Mouse (Mus musculus): ENCODE results near the gene Polr2i.
"Not testable (repeated sequence)": the region's sequence is repeated elsewhere in the genome, so short reads cannot be mapped to it uniquely, and the experiment has no call there.

Polr2i gene

GRCm38 (mm10) chr7:30205383-30205782 is 26.4 kb upstream of the Polr2i start:
- no peak for DNase-seq

DNA sequence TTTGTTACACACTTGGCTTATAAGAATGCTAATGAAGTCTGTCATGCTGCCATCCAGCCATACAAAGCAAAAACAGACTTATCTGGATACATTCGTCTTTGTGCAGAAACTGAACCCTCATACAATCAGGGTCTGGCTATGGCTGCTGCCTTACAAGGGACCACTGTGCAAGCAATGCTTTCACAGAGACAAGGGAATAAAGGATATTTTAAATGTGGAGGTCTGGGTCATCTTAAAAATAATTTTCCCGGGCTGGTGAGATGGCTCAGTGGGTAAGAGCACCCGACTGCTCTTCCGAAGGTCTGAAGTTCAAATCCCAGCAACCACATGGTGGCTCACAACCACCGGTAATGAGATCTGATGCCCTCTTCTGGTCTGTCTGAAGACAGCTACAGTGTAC is 25.4 kb upstream of the Polr2i start:
- DNase-seq, result not testable (repeated sequence)

- DNase-seq, result no peak
Observed at GRCm38 (mm10) chr7:30211025-30211424, 20.7 kb upstream of the Polr2i start.

GRCm38 (mm10) chr7:30213881-30214280 is 17.9 kb upstream of the Polr2i start:
- no peak for DNase-seq

DNA sequence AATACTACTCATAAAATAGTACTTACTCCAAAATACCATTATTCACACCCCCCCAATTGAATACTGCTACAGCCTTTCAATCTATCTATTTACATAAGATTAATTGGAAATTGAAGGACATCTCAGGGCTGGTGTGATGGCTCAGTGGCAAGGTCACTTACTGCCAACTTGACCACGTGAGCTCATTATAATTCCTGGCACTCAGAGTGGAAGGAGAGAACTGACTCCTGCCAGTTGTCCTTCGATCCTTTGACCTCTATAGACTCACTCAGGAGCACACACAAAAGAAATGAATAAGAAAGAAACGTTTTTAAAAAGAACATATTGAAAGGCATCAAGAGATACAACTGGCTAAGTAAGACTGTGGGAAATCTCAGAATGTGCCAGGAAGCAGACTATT is 15.9 kb upstream of the Polr2i start:
- DNase-seq, result peak; percentile 65

- DNase-seq, result peak; percentile 46
Observed at GRCm38 (mm10) chr7:30216723-30217151, 15.0 kb upstream of the Polr2i start.

DNA sequence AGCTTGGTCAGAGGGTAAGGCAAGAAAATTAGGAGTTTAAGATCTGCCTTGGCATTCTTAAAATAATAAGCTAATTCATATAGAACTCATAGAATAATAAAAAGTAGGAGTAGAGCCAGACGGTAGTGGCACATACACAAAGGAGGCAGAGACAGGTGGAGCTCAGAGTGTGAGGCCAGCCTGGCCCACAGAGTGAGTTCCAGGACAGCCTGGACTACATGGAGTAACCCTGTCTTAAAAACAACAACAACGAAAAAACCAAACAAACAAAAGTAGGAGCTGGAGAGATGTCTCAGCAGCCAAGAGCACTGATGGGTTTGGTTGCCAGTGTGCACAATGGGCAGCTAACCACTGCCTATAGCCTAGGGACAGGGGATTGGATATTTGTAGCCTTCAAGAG is 14.5 kb upstream of the Polr2i start:
- no peak for DNase-seq

DNA sequence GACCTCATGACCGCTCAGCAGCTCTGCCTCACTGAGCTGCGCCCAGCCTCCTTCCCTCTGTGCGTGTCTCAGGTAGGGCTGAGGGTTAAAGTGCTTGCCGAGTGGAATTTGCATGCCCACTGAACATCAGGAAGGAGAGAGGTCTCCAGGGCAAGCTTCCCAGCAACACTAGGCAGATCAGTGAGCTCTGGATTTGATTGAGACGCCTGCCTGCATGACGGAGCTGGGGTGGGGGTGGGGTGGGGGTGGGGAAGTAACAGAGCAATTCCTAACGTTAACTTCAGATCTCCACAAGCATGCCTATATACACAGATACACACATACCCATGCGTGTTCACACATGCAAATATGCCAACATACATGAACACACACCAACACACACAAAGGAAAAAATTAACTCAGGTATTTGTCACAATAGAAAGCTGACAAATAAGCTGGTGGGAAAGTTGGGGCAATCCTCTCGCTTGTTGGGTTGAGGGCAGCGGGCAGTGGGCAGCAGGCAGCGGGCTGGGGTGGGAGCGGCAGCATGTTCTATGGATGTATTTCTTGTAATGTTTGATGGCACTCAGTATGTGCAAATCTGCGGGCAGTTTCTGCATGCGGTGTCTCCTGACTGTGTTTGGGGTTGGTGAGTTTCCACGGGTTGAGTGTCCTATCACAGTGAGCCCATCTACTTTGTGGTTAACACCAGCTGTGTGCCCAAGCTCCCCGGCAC is 12.3 kb upstream of the Polr2i start:
- peak; percentile 79 for DNase-seq

- DNase-seq, result peak; percentile 49
Observed at GRCm38 (mm10) chr7:30220008-30220356, 11.8 kb upstream of the Polr2i start.

DNA sequence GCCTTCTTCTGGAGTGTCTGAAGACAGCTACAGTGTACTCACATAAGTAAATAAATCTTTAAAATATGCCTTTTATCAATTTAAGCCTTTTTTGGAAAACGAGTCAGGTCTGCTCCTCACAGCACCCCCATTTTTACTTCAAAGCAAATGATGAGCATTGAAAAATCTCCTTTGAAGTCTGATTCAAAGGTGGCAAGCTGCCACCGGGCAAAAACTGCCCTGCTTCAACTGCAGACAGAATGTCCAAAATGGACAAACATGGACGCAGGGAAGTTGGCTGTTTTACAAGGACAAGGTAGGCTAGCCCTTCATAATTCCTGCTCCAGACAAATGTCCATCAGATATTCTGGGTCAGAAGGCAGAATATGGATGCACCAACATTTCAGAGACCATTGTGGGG is 10.3 kb upstream of the Polr2i start:
- no peak for DNase-seq

GRCm38 (mm10) chr7:30222205-30222604 is 9.5 kb upstream of the Polr2i start:
- DNase-seq, result no peak

- DNase-seq, result no peak
Observed at GRCm38 (mm10) chr7:30224206-30224605, 7.5 kb upstream of the Polr2i start.

DNA sequence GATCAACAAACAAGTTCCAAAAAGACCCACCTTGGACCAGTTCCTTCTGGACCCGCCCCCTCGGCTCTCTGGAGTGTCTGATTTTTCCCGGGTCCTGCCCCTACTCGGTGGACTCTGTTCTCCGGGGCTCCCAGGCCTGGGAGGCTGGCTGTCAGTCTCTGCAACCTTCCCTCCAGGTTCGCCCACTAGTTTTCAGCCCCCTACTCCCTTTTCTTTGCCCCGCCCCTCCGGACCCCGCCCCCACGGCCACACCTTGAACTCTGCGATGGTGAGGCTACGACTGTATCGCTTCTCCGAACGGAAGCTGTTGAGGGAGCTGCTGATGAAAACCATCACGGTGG is 450 bp upstream of the Polr2i start:
- DNase-seq, result no peak

DNA sequence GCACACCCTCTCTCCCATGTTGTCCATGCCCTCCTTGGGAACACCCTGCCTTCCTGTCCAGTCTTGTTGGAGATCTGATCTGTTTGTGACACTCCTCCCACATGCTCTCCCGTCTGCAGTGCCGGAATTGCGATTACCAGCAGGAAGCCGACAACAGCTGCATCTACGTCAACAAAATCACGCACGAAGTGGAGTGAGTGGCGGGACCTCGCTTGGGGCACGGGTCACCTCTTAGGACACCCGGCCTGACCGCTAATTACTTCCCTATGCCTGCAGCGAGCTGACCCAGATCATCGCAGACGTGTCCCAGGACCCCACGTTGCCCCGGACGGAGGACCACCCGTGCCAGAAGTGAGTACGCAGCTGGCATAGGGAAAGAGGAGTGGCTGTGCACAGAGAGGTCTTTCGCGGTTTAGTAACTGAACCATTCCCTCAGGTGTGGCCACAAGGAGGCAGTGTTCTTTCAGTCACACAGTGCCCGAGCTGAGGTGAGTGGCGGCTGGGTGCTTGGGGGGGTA is 942 bp downstream of the Polr2i start:
- DNase-seq, result peak; percentile 65

GRCm38 (mm10) chr7:30233387-30233786 is 1.6 kb downstream of the Polr2i start:
- peak; percentile 47 for DNase-seq

GRCm38 (mm10) chr7:30234276-30234858 is 2.6 kb downstream of the Polr2i start:
- peak; percentile 89 for DNase-seq

GRCm38 (mm10) chr7:30235091-30235490 is 3.3 kb downstream of the Polr2i start:
- DNase-seq, result no peak

GRCm38 (mm10) chr7:30235625-30236024 is 3.9 kb downstream of the Polr2i start, which contains the start of gene Ovol3:
Ovol3 (minus strand) TSS chr7:30235725.
- DNase-seq, result no peak

DNA sequence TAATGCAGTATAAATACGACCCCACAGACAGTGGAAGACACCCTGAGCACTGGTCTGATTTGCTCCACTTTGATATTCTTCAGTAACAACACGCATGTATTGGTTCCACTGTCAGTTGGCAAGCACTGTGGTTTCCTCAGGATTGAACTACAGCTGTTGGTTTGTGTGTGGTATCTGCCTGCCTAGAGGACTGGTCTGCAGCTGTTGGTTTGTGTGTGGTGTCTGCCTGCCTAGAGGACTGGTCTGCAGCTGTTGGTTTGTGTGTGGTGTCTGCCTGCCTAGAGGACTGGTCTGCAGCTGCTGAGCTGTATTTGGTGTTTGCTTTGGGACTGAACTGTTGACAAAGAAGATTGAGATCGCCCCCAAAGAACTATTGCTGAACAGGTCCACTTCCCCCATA is 5.6 kb downstream of the Polr2i start:
- not testable (repeated sequence) for DNase-seq

GRCm38 (mm10) chr7:30251956-30252954 is 20.5 kb downstream of the Polr2i start:
- peak; percentile 73 for DNase-seq

- no peak for DNase-seq
Observed at GRCm38 (mm10) chr7:30265041-30265440, 33.3 kb downstream of the Polr2i start.

- no peak for DNase-seq
Observed at GRCm38 (mm10) chr7:30265531-30265930, 33.8 kb downstream of the Polr2i start.

DNA sequence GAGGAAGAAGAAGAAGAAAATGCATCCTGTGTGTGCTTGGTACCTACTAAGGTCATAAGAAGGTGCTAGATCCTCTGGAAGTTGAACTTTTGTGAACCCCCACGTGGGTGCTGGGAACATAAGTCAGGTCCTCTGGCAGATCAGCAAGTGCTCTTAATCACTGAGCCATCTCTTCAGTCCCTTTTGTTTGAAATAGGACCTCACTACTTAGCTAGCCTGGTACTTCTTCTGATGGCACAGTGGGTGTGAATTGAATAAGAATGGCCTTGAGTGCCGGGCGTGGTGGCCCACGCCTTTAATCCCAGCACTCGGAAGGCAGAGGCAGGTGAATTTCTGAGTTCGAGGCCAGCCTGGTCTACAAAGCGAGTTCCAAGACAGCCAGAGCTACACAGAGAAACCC is 34.2 kb downstream of the Polr2i start:
- no peak for DNase-seq
